Mouse (Mus musculus) large intestine, adult 2 months (tissue): ENCODE data around the gene Gcn1l1. TPM values are rescaled to one million over a fixed set of nuclear protein-coding genes. Genes with fewer than 3 reads are reported as not detected.

Experiments used
- DNase-seq: peaks from one replicate; pipeline ENCODE4 v3.0.0-alpha.2; 2012; ENCODE audit warnings: low read depth, low spot score
- WGBS: fragments of 180-500 bp; shearing (Covaris S2); methylation state at CpG from one replicate; pipeline ENCODE4 v1.1.7; 2018; 5-methylcytosine and 5-hydroxymethylcytosine counted together
- polyA plus RNA-seq: library from polyadenylated mRNA; depleted of rRNA; stranded (reverse); fragments of >200 nt; gene quantifications from 2 replicates; pipeline ENCODE4 v1.2.3, GENCODE M21; 2012

Gene Gcn1l1
- polyA plus RNA-seq, 1 experiment: 26.0 TPM

DNA sequence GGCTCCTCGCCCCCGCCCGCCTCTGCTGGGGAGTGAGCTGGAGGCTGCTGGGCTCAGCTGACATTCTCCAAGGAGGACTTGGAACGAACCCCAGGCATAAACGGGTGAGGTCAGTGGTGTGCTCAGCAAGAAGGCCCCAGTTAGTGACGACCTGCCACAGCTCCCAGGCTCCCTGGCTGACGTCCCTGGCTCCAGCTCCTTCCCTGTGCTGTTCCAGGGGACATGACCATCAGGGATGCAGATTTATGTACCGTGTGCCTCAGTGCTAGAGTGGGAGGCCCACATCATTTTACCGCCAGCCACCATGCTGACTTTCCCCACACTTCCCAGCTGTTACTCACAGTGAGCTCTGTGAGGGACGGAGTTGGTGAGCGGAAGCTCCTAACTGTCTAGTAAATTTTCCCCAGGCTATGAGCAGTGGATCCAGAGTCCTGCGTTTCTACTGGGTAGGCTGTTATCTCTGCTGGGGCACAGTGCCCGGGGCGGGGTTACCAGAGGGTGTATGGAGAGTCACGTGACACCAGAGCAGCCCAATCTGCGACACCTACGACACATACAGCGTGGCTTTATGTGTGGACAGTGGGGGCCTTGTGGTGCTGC, 33.3 kb upstream of the Gcn1l1 start:
- DNase-seq: no peak

DNA sequence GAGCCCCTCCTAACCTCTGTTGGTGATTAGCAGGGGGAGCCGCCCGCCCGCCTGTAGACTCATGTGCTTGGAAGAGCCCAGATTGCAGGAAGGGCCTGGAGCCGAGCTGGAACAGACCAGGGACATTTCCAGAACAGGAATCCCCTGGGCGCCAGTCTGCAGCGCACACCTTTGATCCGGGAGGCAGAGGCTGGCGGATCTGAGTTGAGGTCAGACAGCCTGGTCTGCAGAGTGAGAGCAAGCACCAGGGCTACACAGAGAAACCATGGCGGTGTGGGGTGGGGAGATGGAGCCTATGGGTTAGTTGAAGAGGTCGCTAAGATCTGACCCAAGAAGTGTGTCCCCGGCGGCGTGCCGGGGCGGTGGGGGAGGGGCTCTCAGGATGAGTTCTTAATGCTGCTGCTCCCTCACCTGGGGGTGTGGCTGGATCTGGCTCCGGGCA, 30.7 kb upstream of the Gcn1l1 start:
- DNase-seq: no peak
- 35% methylated on average over 16 of the region's 16 CpGs for WGBS

More for the DNA sequence above, 33.3 kb upstream of the Gcn1l1 start:
- WGBS: 12% methylated on average over 18 of the region's 18 CpGs

DNA sequence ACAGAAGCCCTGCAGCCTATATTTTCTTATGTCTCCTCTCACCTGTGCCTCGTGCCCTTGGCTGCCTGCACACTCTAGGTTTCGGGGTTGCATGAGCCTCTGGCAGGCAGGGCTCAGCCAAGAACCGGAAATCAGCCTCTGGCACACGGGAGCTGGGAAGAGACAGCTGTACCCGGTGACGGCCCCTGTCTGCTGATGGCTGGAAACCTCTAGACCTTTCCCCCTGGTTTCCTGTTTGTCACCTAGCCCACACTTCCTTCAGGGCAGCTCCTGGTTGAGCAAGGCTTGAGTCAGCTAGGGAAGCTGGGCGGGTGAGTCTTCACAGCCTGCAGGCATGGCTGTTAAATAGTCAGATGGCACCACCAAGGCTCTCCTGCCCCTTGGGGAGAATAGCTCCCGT, 30.2 kb upstream of the Gcn1l1 start:
- no peak for DNase-seq
- WGBS: 17% methylated on average over 8 of the region's 8 CpGs

DNA sequence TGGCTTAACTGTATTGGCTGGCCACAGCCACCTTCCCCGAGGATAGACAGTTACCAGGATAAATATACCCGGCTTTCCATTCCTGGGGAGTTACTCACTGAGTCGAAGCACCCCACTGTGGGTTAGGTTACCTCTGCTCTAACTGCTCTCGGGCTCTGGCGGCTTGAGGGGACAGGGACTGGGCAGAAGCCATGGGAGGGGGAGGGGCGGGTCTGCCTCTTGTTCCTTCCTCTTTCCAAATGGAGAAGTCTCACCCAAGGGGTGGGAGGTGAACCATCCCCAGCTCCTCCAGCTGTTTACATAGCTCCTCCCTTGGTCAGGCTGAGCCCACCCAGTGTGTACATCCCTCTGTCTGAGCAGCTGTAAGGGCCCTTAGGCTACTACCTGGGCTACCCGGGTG, 29.4 kb upstream of the Gcn1l1 start:
- 57% methylated on average over 7 of the region's 7 CpGs for WGBS
- DNase-seq: no peak

DNA sequence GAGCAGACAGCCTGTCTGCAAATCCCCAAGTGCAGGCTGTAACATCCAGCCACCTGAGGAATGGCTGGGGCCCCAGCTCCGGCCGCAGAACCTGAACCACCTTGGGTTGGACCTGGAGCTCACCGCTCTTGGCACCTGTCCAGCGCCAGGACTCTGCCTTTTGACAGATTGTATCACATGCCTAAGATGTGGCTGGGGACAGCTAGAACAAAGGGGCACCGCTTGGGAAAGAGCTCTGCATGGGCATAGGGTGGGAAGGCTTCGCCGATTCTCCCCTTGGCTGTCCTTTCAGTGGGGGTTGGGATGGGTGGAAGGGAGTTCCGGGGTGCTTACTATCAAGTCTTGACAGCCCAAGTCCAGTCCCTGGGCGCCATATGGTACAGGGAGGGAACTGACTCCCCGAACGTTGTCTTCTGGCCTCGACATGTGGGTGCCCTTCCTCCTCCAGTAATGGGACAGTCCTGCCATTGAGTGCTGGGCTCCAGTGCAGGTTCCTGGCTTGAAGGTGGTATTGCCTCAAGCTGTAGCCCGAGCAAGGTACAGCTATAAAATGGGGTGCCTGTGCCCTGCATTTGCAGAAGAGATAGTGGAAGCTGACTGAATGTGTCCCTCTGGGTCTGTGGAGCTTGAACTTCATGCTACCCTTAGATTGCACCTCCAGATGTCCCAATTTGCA, 26.9 kb upstream of the Gcn1l1 start:
- WGBS: 38% methylated on average over 13 of the region's 13 CpGs
- DNase-seq: no peak

DNA sequence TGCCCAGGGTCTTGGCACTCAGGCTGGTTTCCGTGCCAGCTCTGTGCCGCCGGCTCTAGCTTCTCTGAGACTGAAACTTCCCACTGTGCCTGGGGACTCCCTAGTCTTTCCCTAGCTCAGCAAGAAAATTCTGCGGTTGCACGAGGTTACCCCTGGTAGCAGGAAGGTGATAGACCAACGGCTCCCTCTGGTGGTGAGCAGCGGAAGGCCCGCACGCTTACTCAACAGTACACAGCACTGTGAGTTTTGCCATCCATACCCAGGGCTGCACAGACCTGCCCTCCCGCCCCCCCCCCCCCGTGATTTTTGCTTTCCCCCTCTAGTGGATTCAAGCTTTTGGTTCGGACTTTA, 26.4 kb upstream of the Gcn1l1 start:
- no peak for DNase-seq
- 1% methylated on average over 12 of the region's 12 CpGs for WGBS

DNA sequence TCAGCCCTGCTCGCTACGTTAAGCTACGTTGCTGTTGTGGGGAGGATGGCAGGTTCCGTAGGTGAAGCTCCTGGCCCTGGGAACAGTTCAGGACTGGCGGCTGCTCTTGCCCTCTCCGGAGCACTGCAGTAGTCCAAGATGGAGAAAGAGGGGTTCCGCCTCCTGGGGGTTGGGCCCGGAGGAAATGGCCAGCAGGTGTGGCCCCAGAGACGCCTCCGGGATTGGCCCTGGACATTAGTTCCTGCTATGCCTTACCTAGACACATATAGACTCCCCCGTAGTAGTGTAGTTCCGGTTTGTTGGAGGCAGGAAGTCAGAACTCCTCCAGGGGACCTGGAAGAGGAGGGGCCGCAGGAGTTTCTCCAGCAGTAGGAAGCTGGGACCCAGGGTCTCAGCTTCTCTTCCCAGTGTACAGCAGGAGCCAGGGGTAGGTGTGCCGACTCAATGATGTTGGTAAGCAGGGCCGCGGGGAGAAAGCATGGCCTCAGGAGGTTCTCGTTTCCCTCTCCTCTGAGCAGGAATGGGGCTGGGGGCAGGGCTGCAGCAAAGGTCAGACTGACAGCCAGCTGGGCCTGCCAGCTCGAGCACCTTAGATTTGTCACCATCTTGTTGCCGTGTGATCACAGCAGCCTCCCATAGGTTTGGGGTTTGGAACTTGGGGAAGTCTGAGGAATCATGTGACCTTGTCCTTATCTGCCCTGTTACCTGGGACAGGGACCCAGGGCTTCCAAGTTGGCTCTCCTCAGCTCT, 22.2 kb upstream of the Gcn1l1 start:
- peak; percentile 83 for DNase-seq
- WGBS: 18% methylated on average over 19 of the region's 19 CpGs

DNA sequence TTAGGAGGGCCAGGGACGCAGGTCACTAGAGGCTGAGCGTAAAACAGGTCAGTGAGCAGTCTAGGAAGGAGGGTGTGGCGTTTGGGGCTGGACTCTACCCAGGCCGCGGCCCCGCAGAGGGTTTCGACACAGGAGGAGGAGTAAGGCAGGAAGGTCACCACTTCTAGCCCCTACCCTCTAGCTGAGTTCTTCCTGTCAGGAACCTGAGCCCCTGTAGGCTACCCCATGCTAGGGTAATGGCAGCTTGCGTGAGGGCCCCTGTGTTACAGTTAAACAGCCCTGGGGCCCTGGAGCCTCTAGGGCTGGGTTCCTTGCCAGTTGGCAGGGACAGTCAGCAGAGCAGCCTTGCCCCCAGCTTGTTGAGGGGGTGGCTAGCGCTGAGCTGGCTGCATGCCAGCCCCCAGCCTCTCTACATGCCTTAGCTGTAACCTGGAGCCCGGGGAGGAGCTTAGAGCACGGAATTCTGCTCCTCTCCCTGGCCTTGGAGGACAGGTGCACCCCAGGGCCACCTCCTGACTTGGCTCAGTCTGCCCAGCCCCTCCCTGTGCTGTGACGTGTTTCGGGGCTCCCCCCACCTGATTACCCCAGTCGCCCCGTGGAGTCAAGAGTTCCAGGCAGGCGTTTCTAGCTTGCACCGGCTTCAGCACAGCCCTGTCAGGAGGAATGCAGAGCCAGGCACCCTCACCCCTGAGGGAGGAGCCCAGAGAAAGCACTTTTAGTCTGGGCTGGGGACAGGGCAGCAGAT, 21.4 kb upstream of the Gcn1l1 start:
- DNase-seq: no peak

DNA sequence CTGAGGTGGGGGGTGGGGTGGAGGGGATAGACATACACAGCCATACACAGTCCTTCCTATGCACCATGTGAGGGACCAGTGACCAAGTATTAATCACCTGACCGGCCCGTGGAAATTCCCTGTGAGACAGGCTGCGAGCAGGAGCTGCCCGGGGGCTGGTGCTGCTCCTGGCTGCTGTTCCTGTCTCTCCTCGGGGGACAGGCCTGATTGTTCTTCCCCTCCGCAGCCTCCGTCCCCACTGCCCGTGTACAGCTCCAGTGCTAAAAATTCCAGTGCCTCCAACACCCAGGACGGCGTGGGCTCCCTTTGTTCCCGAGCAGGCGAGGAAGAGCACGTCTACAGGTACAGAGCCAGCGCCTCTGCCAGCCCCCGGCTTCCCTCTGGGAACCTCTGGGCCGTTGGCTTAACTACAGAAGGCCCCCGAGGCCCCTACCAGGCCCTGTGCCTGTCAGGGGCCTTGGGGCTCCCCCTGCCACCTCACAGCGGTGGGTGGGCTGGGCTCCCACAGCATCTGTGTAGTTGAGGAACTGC, 20.3 kb upstream of the Gcn1l1 start:
- WGBS: 71% methylated on average over 18 of the region's 18 CpGs
- no peak for DNase-seq

More for the DNA sequence above, 21.4 kb upstream of the Gcn1l1 start:
- WGBS: 13% methylated on average over 17 of the region's 17 CpGs

DNA sequence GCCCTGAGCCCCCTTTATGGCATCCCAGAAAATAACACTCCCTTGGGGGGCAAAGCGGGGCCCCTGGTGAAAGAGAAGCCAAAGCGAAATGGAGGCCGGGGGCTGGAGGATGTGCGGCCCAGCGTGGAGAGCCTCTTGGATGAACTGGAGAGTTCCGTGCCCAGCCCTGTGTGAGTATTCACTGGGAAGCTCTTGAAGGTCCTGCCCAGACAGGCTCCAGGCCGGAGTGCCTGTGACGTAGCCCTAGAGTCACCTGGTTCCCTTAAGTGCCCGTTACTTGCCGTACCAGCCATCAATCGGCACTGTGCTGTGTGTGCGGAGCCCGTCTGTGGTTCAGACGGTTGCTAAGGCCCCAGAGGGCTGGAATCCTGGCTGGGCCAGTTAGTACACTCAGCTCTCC, 19.4 kb upstream of the Gcn1l1 start:
- DNase-seq: no peak
- WGBS: 95% methylated on average over 14 of the region's 14 CpGs

DNA sequence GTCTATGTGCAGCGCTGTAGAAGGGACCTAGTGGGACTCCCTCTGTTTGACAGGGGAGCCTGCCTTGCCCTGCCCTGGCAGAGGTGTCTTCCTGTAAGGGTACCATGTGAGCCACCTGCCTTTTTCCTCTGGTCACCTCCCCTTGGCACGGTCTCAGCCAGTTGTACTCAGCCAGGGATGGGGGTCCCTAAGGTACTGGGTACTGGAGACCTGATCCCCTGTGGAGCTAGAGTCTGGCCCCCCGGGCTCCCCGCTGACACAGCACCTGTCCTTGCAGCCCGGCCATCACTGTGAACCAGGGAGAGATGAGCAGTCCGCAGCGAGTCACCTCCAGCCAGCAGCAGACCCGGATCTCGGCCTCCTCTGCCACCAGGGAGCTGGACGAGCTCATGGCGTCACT, 18.5 kb upstream of the Gcn1l1 start:
- no peak for DNase-seq
- 90% methylated on average over 11 of the region's 11 CpGs for WGBS

DNA sequence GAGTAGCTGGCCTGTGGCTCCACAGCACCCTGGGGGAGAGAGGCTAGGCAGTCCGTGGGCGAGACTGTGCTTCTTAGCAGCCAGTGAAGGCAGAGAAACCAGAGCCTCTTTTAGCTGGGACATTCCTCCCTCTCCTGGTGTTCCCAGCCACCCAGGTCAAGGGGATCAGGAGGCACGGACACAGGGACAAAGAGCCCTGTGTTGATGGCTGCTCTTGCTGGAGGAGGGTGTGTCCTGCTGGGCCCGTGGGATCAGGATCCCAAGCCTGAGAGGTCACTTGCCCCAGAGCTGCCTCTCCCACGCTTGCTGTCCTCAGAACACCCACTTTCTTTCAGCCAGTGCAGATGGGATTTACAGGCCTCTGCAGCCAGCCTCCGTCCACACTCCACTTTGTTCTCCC, 18.0 kb upstream of the Gcn1l1 start:
- WGBS: 72% methylated on average over 6 of the region's 6 CpGs

DNA sequence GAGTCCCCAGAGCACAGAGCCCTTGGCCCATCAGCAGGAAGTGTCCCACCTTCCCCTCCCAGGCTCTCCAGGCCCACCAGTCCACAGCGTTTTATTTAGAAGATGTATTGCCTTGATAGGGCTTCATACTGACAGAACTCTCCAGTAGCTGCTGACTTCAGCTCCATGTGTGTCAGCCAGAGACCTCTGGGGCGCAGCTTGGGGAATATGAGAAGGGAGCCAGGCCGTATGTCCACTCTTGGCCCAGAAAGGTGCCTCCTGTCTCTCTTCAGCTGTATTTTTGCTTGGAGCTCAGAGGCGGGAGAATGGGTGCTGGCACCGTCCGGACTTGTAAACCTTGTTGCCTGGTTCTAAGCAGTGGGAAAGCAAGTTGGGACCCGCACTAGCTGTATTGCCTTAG, 17.6 kb upstream of the Gcn1l1 start:
- 89% methylated on average over 7 of the region's 7 CpGs for WGBS
- no peak for DNase-seq

More for the DNA sequence above, 18.0 kb upstream of the Gcn1l1 start:
- DNase-seq: no peak

DNA sequence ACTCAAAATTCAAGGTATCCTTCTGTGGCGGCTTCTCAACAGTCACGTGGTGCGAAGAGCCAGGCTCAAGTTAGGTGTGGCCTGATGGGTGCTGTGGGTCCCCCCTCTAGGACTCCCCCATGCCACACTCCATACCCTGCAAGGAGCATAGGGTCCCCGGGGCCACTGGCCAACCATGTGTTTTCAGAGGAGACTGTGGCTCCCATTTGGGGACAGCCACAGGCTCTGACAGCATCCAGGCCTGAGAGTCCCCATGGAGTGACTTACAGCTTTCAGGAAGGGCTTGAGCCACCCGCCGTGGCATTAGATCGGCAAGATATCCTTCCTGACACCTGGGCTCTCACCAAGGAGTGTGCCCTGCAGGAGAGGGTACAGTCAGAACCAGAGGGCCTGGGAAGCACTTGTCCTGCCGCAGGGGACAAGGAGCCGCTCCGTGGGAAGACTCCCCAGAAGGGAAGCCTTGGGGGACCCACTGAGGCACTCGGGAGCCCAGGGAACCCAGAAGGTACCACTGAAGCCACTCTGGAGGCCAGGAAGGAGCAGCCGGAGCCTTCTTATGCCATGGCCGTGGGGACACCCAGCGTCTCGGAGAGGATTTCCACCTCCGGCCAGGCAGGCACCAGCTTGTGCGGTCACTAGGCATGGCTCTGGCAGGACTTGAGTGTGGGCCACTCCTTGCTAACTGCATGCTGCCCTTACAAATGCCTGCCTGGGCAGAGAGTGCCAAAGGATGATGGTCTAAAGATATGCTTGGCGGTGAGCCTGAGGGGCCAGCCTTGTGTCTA, 16.4 kb upstream of the Gcn1l1 start:
- no peak for DNase-seq
- 92% methylated on average over 18 of the region's 18 CpGs for WGBS

DNA sequence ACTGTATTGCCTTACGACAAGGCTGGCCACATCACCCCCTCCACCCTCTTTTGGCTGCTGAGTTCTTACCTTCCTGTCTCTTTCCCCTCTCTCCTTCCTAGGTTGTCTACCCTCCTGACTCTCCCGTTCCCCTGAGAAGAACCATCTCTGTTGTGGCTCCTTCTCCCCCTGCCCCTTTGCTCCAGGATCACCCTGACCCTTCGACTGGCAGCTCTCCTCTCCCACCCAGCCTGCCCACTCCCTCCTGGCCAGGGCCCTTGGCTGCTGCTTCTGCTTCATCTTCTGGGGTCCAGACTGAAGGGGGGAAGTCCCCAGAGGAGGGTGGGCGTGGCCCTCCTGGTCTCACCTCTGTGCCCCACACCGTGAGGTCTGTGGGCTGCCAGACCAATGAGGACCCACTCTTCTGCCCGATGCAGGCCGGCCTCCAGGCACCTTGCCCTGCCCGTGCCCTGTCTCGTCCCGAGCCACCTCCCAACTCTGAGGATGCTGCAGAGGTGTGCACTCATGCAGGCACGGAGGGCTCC, 14.5 kb upstream of the Gcn1l1 start:
- no peak for DNase-seq
- WGBS: 91% methylated on average over 11 of the region's 11 CpGs

DNA sequence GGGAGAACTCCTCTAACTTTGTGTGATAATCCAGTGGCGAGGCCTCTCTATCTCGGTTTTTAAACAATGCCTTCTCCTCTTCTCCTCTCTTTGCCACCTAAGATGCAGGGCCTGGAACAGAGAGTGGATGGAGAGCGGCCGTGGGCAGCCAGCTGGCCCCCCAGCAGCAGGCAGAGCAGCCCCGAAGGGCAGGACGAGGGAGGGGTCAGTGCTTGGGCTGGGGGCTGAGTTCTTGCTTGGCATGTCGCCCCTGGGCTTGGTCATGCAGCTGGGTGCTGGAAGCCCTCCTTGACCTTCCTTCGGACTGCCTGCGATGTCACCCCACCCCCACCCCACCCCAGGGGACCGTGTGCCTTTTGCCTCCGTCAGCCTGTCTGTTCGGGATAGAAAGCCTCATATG, 13.7 kb upstream of the Gcn1l1 start:
- DNase-seq: no peak
- 88% methylated on average over 12 of the region's 12 CpGs for WGBS

DNA sequence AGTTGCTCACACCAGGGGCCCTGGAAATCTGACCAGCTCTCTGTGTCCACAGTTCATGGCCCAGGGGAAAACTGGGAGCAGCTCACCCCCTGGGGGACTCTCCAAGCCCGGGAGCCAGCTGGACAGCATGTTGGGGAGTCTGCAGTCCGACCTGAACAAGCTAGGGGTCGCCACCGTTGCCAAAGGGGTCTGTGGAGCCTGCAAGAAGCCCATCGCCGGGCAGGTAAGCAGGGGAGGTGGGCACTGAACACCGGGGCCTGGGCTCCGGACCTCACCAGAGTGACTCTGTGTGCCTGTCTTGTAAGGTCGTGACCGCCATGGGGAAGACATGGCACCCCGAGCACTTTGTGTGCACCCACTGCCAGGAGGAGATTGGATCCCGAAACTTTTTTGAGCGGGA, 13.3 kb upstream of the Gcn1l1 start:
- WGBS: 88% methylated on average over 13 of the region's 13 CpGs
- no peak for DNase-seq

DNA sequence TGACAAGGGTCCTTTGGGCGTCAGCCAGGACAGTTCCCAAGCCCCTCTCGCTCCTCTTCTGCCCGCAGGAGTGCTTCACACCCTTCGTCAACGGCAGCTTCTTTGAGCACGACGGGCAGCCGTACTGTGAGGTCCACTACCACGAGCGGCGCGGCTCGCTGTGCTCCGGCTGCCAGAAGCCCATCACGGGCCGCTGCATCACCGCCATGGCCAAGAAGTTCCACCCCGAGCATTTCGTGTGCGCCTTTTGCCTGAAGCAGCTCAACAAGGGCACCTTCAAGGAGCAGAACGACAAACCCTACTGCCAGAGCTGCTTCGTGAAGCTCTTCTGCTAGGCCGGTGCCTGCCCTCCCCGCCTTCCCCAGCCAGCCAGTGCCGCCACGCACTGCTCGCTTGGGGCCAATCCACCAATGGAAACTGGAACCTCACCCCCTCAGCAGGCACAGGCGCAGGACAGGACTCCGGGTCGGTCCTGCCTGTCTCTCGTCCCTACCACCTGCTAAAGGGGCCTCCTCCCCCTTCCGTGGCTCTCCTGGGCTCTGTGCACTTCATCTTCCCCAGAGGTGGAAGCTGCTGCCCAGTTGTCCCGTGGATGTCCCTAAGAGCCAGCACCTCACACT, 11.1 kb upstream of the Gcn1l1 start:
- no peak for DNase-seq
- 93% methylated on average over 33 of the region's 33 CpGs for WGBS
